Mouse (Mus musculus) limb, embryonic 15.5 days (tissue): Measurements from ENCODE around the gene Timm13. TPM values are rescaled to one million over a fixed set of nuclear protein-coding genes. Genes with fewer than 3 reads are reported as not detected.

ENCODE experiments used
- ATAC-seq: fragments of 200-750 bp; cut with Nextera tagmentation; 2 replicates; pipeline ENCODE4 v1.8.0; 2017; ENCODE audit warnings: low read depth, moderate TSS enrichment; ENCODE audit not compliant: insufficient number of reproducible peaks, low FRiP score, low TSS enrichment
- H3K27ac ChIP-seq: fragments of 300-500 bp; sonication (generic); 2 replicates; pipeline ENCODE4 v1.5.1; 2015; ENCODE audit warnings: moderate library complexity, mild to moderate bottlenecking, inconsistent platforms
- H3K27me3 ChIP-seq: fragments of 300-500 bp; sonication (generic); 2 replicates; pipeline ENCODE4 v1.6.1; 2015; ENCODE audit warnings: inconsistent platforms
- H3K36me3 ChIP-seq: fragments of 300-500 bp; sonication (generic); 2 replicates; pipeline ENCODE4 v1.6.1; 2015; ENCODE audit warnings: inconsistent platforms
- H3K4me1 ChIP-seq: fragments of 300-500 bp; sonication (generic); 2 replicates; pipeline ENCODE4 v1.6.1; 2015; ENCODE audit warnings: inconsistent platforms
- H3K4me2 ChIP-seq: fragments of 300-500 bp; sonication (generic); 2 replicates; pipeline ENCODE4 v1.6.1; 2015; ENCODE audit warnings: mild to moderate bottlenecking, inconsistent platforms
- H3K4me3 ChIP-seq: fragments of 300-500 bp; sonication (generic); 2 replicates; pipeline ENCODE4 v1.5.1; 2015; ENCODE audit warnings: mild to moderate bottlenecking, inconsistent platforms
- H3K9ac ChIP-seq: fragments of 300-500 bp; sonication (generic); 2 replicates; pipeline ENCODE4 v1.6.1; 2015; ENCODE audit warnings: inconsistent platforms
- H3K9me3 ChIP-seq: fragments of 300-500 bp; sonication (generic); 2 replicates; pipeline ENCODE4 v1.6.1; 2016; ENCODE audit warnings: inconsistent platforms
- WGBS: fragments of 180-500 bp; shearing (Covaris S2); methylation state at CpG from one replicate; pipeline ENCODE4 v1.1.7; 2015; 5-methylcytosine and 5-hydroxymethylcytosine counted together
- polyA plus RNA-seq: library from polyadenylated mRNA; unstranded; fragments of >200 nt; fragmentation: Nextera tagmentation; extraction: Ambion mirVana; gene quantifications from 2 replicates; pipeline ENCODE4 v1.2.1, GENCODE M21; 2015

The Timm13 gene
- polyA plus RNA-seq, 1 experiment from 2014 or later, result 329 TPM

GRCm38 (mm10) chr10:80915736-80916135, 15.0 kb upstream of the Timm13 start:
- no peak for ATAC-seq
- Histone ChIP-seq H3K4me2 (no peak overlapping the region), H3K27me3 (no peaks in the 10 kb centered on the region), H3K27ac (no peak overlapping the region), H3K4me1 (peaks cover 36% of the 10 kb centered on the region), H3K9ac (no peak overlapping the region), H3K4me3 (no peak overlapping the region), H3K9me3 (no peaks in the 10 kb centered on the region), H3K36me3 (peaks cover 32% of the 10 kb centered on the region)
- 87% methylated on average over 4 of the region's 4 CpGs for WGBS

GRCm38 (mm10) chr10:80915260-80915659, 14.5 kb upstream of the Timm13 start:
- no peak for ATAC-seq
- Histone ChIP-seq H3K9me3 (no peaks in the 10 kb centered on the region), H3K4me1 (peaks cover 36% of the 10 kb centered on the region), H3K36me3 (peaks cover 37% of the 10 kb centered on the region), H3K9ac (no peak overlapping the region), H3K27ac (no peak overlapping the region), H3K27me3 (no peaks in the 10 kb centered on the region), H3K4me3 (no peak overlapping the region), H3K4me2 (no peak overlapping the region)
- 75% methylated on average over 2 of the region's 2 CpGs for WGBS

- Histone ChIP-seq H3K4me3 (no peak overlapping the region), H3K36me3 (peaks cover 47% of the 10 kb centered on the region), H3K27ac (0 out of 2 replicates have a peak overlapping the region, but pooled peaks have one; percentile 30), H3K27me3 (no peaks in the 10 kb centered on the region), H3K4me1 (peaks cover 36% of the 10 kb centered on the region), H3K9me3 (no peaks in the 10 kb centered on the region), H3K9ac (no peak overlapping the region), H3K4me2 (no peak overlapping the region)
- WGBS, result 64% methylated on average over 5 of the region's 5 CpGs
- ATAC-seq, result no peak
Observed at GRCm38 (mm10) chr10:80914253-80914656, 13.5 kb upstream of the Timm13 start.

GRCm38 (mm10) chr10:80913364-80914011, 12.7 kb upstream of the Timm13 start:
- Histone ChIP-seq H3K4me3 (no peak overlapping the region), H3K36me3 (peaks cover 55% of the 10 kb centered on the region), H3K27me3 (no peaks in the 10 kb centered on the region), H3K9ac (no peak overlapping the region), H3K4me1 (peaks cover 34% of the 10 kb centered on the region), H3K27ac (0 out of 2 replicates have a peak overlapping the region, but pooled peaks have one; percentile 30), H3K4me2 (no peak overlapping the region), H3K9me3 (no peaks in the 10 kb centered on the region)
- ATAC-seq, result no peak
- WGBS, result 86% methylated on average over 7 of the region's 8 CpGs

GRCm38 (mm10) chr10:80911891-80912290, 11.1 kb upstream of the Timm13 start:
- H3K27me3 ChIP-seq, result no peaks in the 10 kb centered on the region
- no peak overlapping the region for H3K27ac ChIP-seq
- H3K4me3 ChIP-seq, result no peak overlapping the region
- H3K4me1 ChIP-seq, result peaks cover 24% of the 10 kb centered on the region
- ATAC-seq, result 0 out of 2 replicates have a peak, but pooled peaks have one; percentile 17
- no peak overlapping the region for H3K9ac ChIP-seq
- no peaks in the 10 kb centered on the region for H3K9me3 ChIP-seq
- peaks cover 70% of the 10 kb centered on the region for H3K36me3 ChIP-seq
- H3K4me2 ChIP-seq, result no peak overlapping the region

GRCm38 (mm10) chr10:80911354-80911753, 10.6 kb upstream of the Timm13 start:
- H3K36me3 ChIP-seq, result peaks cover 71% of the 10 kb centered on the region
- H3K9me3 ChIP-seq, result no peaks in the 10 kb centered on the region
- no peaks in the 10 kb centered on the region for H3K27me3 ChIP-seq
- peak; percentile 25 for ATAC-seq
- no peak overlapping the region for H3K4me3 ChIP-seq
- H3K4me1 ChIP-seq, result peaks cover 19% of the 10 kb centered on the region
- no peak overlapping the region for H3K27ac ChIP-seq
- H3K9ac ChIP-seq, result no peak overlapping the region
- 81% methylated on average over 4 of the region's 4 CpGs for WGBS
- no peak overlapping the region for H3K4me2 ChIP-seq

- peaks cover 12% of the 10 kb centered on the region; the same call in 1 of the 2 replicates for H3K4me1 ChIP-seq
- H3K27ac ChIP-seq, result no peak overlapping the region
- WGBS, result 91% methylated on average over 22 of the region's 22 CpGs
- H3K36me3 ChIP-seq, result peaks cover 85% of the 10 kb centered on the region
- H3K27me3 ChIP-seq, result no peaks in the 10 kb centered on the region
- no peak for ATAC-seq
- no peaks in the 10 kb centered on the region for H3K9me3 ChIP-seq
- H3K4me3 ChIP-seq, result no peak overlapping the region
- no peak overlapping the region for H3K9ac ChIP-seq
- H3K4me2 ChIP-seq, result no peak overlapping the region
Observed at GRCm38 (mm10) chr10:80909375-80910162, 8.8 kb upstream of the Timm13 start.

- peaks cover 8% of the 10 kb centered on the region for H3K4me1 ChIP-seq
- H3K27me3 ChIP-seq, result no peaks in the 10 kb centered on the region
- WGBS, result 93% methylated on average over 11 of the region's 11 CpGs
- no peak overlapping the region for H3K4me2 ChIP-seq
- H3K27ac ChIP-seq, result no peak overlapping the region
- H3K36me3 ChIP-seq, result peaks cover 79% of the 10 kb centered on the region
- no peak overlapping the region for H3K9ac ChIP-seq
- H3K9me3 ChIP-seq, result no peaks in the 10 kb centered on the region
- H3K4me3 ChIP-seq, result no peak overlapping the region
- no peak for ATAC-seq
Observed at GRCm38 (mm10) chr10:80904709-80905108, 3.9 kb upstream of the Timm13 start.

GRCm38 (mm10) chr10:80904004-80904693, 3.4 kb upstream of the Timm13 start:
- H3K27me3 ChIP-seq, result no peaks in the 10 kb centered on the region
- H3K4me3 ChIP-seq, result no peak overlapping the region
- peaks cover 75% of the 10 kb centered on the region for H3K36me3 ChIP-seq
- no peaks in the 10 kb centered on the region for H3K9me3 ChIP-seq
- peaks cover 14% of the 10 kb centered on the region for H3K4me1 ChIP-seq
- no peak overlapping the region for H3K9ac ChIP-seq
- H3K4me2 ChIP-seq, result no peak overlapping the region
- WGBS, result 85% methylated on average over 28 of the region's 28 CpGs
- H3K27ac ChIP-seq, result no peak overlapping the region
- ATAC-seq, result no peak

- no peak for ATAC-seq
- H3K4me3 ChIP-seq, result no peak overlapping the region
- no peak overlapping the region for H3K4me2 ChIP-seq
- peaks cover 19% of the 10 kb centered on the region for H3K4me1 ChIP-seq
- WGBS, result 89% methylated on average over 10 of the region's 10 CpGs
- peaks cover 75% of the 10 kb centered on the region for H3K36me3 ChIP-seq
- no peak overlapping the region for H3K9ac ChIP-seq
- H3K9me3 ChIP-seq, result no peaks in the 10 kb centered on the region
- no peak overlapping the region for H3K27ac ChIP-seq
- no peaks in the 10 kb centered on the region for H3K27me3 ChIP-seq
Observed at GRCm38 (mm10) chr10:80903282-80903681, 2.5 kb upstream of the Timm13 start.

GRCm38 (mm10) chr10:80902273-80902940, 1.6 kb upstream of the Timm13 start:
- Histone ChIP-seq H3K4me3 (no peak overlapping the region), H3K4me2 (no peak overlapping the region), H3K27me3 (no peaks in the 10 kb centered on the region), H3K4me1 (peaks cover 24% of the 10 kb centered on the region), H3K36me3 (peaks cover 67% of the 10 kb centered on the region), H3K9me3 (no peaks in the 10 kb centered on the region), H3K27ac (peak overlapping the region; percentile 54; the same call in 1 of the 2 replicates), H3K9ac (no peak overlapping the region)
- ATAC-seq, result no peak
- 89% methylated on average over 9 of the region's 9 CpGs for WGBS
